Mouse (Mus musculus) embryo, embryonic 10.5 days (tissue): ENCODE results near the gene Nfatc2.

Experiments
- DNase-seq: peaks from one replicate; pipeline ENCODE4 v3.0.0-alpha.2; 2015; ENCODE audit warnings: low spot score

The Nfatc2 gene

GRCm38 (mm10) chr2:168481121-168481520 is 120.3 kb downstream of the Nfatc2 start:
- DNase-seq: no peak

- no peak for DNase-seq
These were observed 120.8 kb downstream of the Nfatc2 start for GRCm38 (mm10) chr2:168480692-168481091.

GRCm38 (mm10) chr2:168479930-168480329 is 121.5 kb downstream of the Nfatc2 start:
- DNase-seq: no peak

- no peak for DNase-seq
These were observed 123.0 kb downstream of the Nfatc2 start for GRCm38 (mm10) chr2:168478431-168478830.

GRCm38 (mm10) chr2:168473496-168473895 is 128.0 kb downstream of the Nfatc2 start:
- no peak for DNase-seq

- peak; percentile 74 for DNase-seq
These were observed 128.6 kb downstream of the Nfatc2 start for GRCm38 (mm10) chr2:168472899-168473298.

- peak; percentile 80 for DNase-seq
These were observed 132.4 kb downstream of the Nfatc2 start for GRCm38 (mm10) chr2:168469032-168469431.

GRCm38 (mm10) chr2:168467166-168467565 is 134.3 kb downstream of the Nfatc2 start:
- DNase-seq: no peak

- peak; percentile 50 for DNase-seq
These were observed 135.4 kb downstream of the Nfatc2 start for GRCm38 (mm10) chr2:168466066-168466465.

GRCm38 (mm10) chr2:168465646-168466045 is 135.8 kb downstream of the Nfatc2 start:
- DNase-seq: no peak

GRCm38 (mm10) chr2:168461865-168462264 is 139.6 kb downstream of the Nfatc2 start:
- DNase-seq: no peak

- no peak for DNase-seq
These were observed 141.8 kb downstream of the Nfatc2 start for GRCm38 (mm10) chr2:168459627-168460026.

GRCm38 (mm10) chr2:168458583-168458982 is 142.9 kb downstream of the Nfatc2 start:
- no peak for DNase-seq

- DNase-seq: no peak
These were observed 149.4 kb downstream of the Nfatc2 start for GRCm38 (mm10) chr2:168451714-168452708.

GRCm38 (mm10) chr2:168450977-168451376 is 150.5 kb downstream of the Nfatc2 start:
- peak; percentile 83 for DNase-seq

GRCm38 (mm10) chr2:168448054-168448453 is 153.4 kb downstream of the Nfatc2 start:
- DNase-seq: no peak

GRCm38 (mm10) chr2:168447601-168448000 is 153.9 kb downstream of the Nfatc2 start:
- peak; percentile 42 for DNase-seq

- peak; percentile 86 for DNase-seq
These were observed 156.1 kb downstream of the Nfatc2 start for GRCm38 (mm10) chr2:168445211-168445810.

- DNase-seq: no peak
These were observed 157.3 kb downstream of the Nfatc2 start for GRCm38 (mm10) chr2:168444126-168444525.

- no peak for DNase-seq
These were observed 160.0 kb downstream of the Nfatc2 start for GRCm38 (mm10) chr2:168441494-168441893.

- DNase-seq: no peak
These were observed 160.5 kb downstream of the Nfatc2 start for GRCm38 (mm10) chr2:168440918-168441328.

GRCm38 (mm10) chr2:168438981-168439452 is 162.4 kb downstream of the Nfatc2 start:
- no peak for DNase-seq

GRCm38 (mm10) chr2:168434187-168434586 is 167.3 kb downstream of the Nfatc2 start:
- DNase-seq: no peak
